Mouse (Mus musculus): ENCODE measurements around the gene Gm10964. TPM values are rescaled to one million over a fixed set of nuclear protein-coding genes. Genes with fewer than 3 reads are reported as not detected.

Gene Gm10964
- polyA plus RNA-seq, 1 experiment from 2014 or later = not detected

Other genes with a start within 250 kb of the Gm10964 start
- gene Syt6, start 164.1 kb upstream of the Gm10964 start, polyA plus RNA-seq (2015; fragmentation: Nextera tagmentation; extraction: Ambion mirVana) = not detected in 2 replicates
- 0.18 and 0.21 TPM in 2 replicates for gene Atg4a-ps, start 93.3 kb upstream of the Gm10964 start, polyA plus RNA-seq (2015; fragmentation: Nextera tagmentation; extraction: Ambion mirVana)
- gene Olfml3, start 1.4 kb upstream of the Gm10964 start, polyA plus RNA-seq (2015; fragmentation: Nextera tagmentation; extraction: Ambion mirVana) = 2.7 and 2.8 TPM in 2 replicates
- 12.8 and 14.2 TPM in 2 replicates for gene Hipk1, start 52.2 kb downstream of the Gm10964 start, polyA plus RNA-seq (2015; fragmentation: Nextera tagmentation; extraction: Ambion mirVana)
- gene Dclre1b, start 70.1 kb downstream of the Gm10964 start, polyA plus RNA-seq (2015; fragmentation: Nextera tagmentation; extraction: Ambion mirVana) = 30.3 and 33.0 TPM in 2 replicates
- 13.2 and 15.1 TPM in 2 replicates for gene Ap4b1, start 70.2 kb downstream of the Gm10964 start, polyA plus RNA-seq (2015; fragmentation: Nextera tagmentation; extraction: Ambion mirVana)
- gene Gm43064, start 70.2 kb downstream of the Gm10964 start, polyA plus RNA-seq (2015; fragmentation: Nextera tagmentation; extraction: Ambion mirVana) = 0.42 and 0.67 TPM in 2 replicates
- gene Bcl2l15, start 93.2 kb downstream of the Gm10964 start, polyA plus RNA-seq (2015; fragmentation: Nextera tagmentation; extraction: Ambion mirVana) = 1.9 and 2.1 TPM in 2 replicates
- gene Ptpn22, start 120.4 kb downstream of the Gm10964 start, polyA plus RNA-seq (2015; fragmentation: Nextera tagmentation; extraction: Ambion mirVana) = 2.0 and 2.2 TPM in 2 replicates
- 4.2 and 5.2 TPM in 2 replicates for gene Rsbn1, start 174.8 kb downstream of the Gm10964 start, polyA plus RNA-seq (2015; fragmentation: Nextera tagmentation; extraction: Ambion mirVana)
- 6.7 and 6.8 TPM in 2 replicates for gene Phtf1, start 228.7 kb downstream of the Gm10964 start, polyA plus RNA-seq (2015; fragmentation: Nextera tagmentation; extraction: Ambion mirVana)

Measured in liver, embryonic 13.5 days (tissue).